Mouse (Mus musculus): ENCODE results near the gene Hoxa6.

DNA sequence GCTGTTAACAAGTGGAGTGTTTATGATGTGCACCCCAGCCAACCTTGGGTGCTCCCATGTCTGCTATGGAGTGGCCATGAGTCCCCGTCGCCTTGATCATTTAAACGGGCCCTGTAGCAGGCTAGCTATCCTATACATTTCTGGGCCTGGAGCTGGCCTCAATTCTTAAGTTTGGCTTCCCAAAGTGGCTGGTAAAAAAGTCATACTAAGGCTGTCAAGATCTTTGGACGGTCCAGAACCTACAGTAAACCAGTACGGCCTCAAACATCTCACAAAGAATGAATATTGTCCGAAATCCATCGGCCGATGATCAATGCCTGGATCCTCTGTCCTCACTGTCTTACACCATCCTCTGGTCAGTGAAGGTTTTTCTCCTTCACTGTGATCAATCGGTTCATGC is 26.7 kb upstream of the Hoxa6 start:
- TF ChIP-seq CTCF (IDR thresholded peaks at IDR 0.05; ENCODE audit: extremely low read depth, insufficient read length, insufficient replicate concordance, low read depth, low read length), result no peak
- no peak for TF ChIP-seq POLR2A (IDR thresholded peaks at IDR 0.05; ENCODE audit: low read depth, low read length)
